Mouse (Mus musculus) central nervous system, embryonic 14 days (tissue): Measurements from ENCODE around the gene Rhebl1. TPM values are rescaled to one million over a fixed set of nuclear protein-coding genes. Genes with fewer than 3 reads are reported as not detected.

Experiments used
- polyA plus RNA-seq: library from polyadenylated mRNA; depleted of rRNA; stranded (reverse); fragments of >200 nt; gene quantifications from 2 replicates; pipeline ENCODE4 v1.2.3, GENCODE M21; 2012; rRNA removed

Rhebl1 gene
- polyA plus RNA-seq: 31.8 and 35.6 TPM in 2 replicates

GRCm38 (mm10) chr15:98893940-98894745 lies at the start of gene Rhebl1:
Gene Rhebl1 (minus strand): TSS chr15:98894540.

GRCm38 (mm10) chr15:98934217-98934839 lies 40.0 kb upstream of the Rhebl1 start, which contains the start of gene Tuba1b:
Gene Tuba1b (minus strand): TSS chr15:98934565.

GRCm38 (mm10) chr15:98917538-98918498 lies 23.5 kb upstream of the Rhebl1 start, which contains the start of gene Lmbr1l:
Gene Lmbr1l (minus strand): TSS chr15:98918231.

GRCm38 (mm10) chr15:98897928-98898800 lies 3.8 kb upstream of the Rhebl1 start, which contains the start of gene Dhh:
Gene Dhh (minus strand): TSS chr15:98898540.

GRCm38 (mm10) chr15:98871070-98871915 lies 23.0 kb downstream of the Rhebl1 start, which contains the start of gene Kmt2d:
Gene Kmt2d (minus strand): TSS chr15:98871204.

GRCm38 (mm10) chr15:98830736-98831683 lies 63.3 kb downstream of the Rhebl1 start, which contains the start of gene Prkag1:
Gene Prkag1 (minus strand): TSS chr15:98831521.

Other genes with a start within 250 kb of the Rhebl1 start
- gene Ddx23, start 231.6 kb downstream of the Rhebl1 start, polyA plus RNA-seq: 53.2 and 54.3 TPM in 2 replicates
- 13.4 and 16.2 TPM in 2 replicates for gene Rnd1, start 217.1 kb downstream of the Rhebl1 start, polyA plus RNA-seq
- 2.3 and 2.6 TPM in 2 replicates for gene Ccdc65, start 186.3 kb downstream of the Rhebl1 start, polyA plus RNA-seq
- gene Fkbp11, start 166.3 kb downstream of the Rhebl1 start, polyA plus RNA-seq: 6.5 and 15.6 TPM in 2 replicates
- 99.4 and 113 TPM in 2 replicates for gene Arf3, start 131.3 kb downstream of the Rhebl1 start, polyA plus RNA-seq
- 0.76 and 3.2 TPM in 2 replicates for gene Wnt10b, start 116.4 kb downstream of the Rhebl1 start, polyA plus RNA-seq
- gene Wnt1, start 104.7 kb downstream of the Rhebl1 start, polyA plus RNA-seq: 1.4 and 1.5 TPM in 2 replicates
- 1.6 and 1.8 TPM in 2 replicates for gene Ddn, start 85.0 kb downstream of the Rhebl1 start, polyA plus RNA-seq
- 82.9 and 88.6 TPM in 2 replicates for gene Prkag1, start 63.0 kb downstream of the Rhebl1 start, polyA plus RNA-seq
- 28.4 and 31.1 TPM in 2 replicates for gene Kmt2d, start 23.3 kb downstream of the Rhebl1 start, polyA plus RNA-seq
- gene Dhh, start 4.0 kb upstream of the Rhebl1 start, polyA plus RNA-seq: 0.82 and 1.7 TPM in 2 replicates
- 97.9 and 103 TPM in 2 replicates for gene Lmbr1l, start 23.7 kb upstream of the Rhebl1 start, polyA plus RNA-seq
- gene Tuba1b, start 40.0 kb upstream of the Rhebl1 start, polyA plus RNA-seq: 1,826 and 1,827 TPM in 2 replicates
- gene Gm49450, start 59.0 kb upstream of the Rhebl1 start, polyA plus RNA-seq: 31.7 and 40.2 TPM in 2 replicates
- 9,064 and 9,831 TPM in 2 replicates for gene Tuba1a, start 59.2 kb upstream of the Rhebl1 start, polyA plus RNA-seq
- 74.8 and 77.4 TPM in 2 replicates for gene Tuba1c, start 135.4 kb upstream of the Rhebl1 start, polyA plus RNA-seq
- gene Prph, start 160.6 kb upstream of the Rhebl1 start, polyA plus RNA-seq: 36.0 and 115 TPM in 2 replicates
- 23.7 and 25.3 TPM in 2 replicates for gene Troap, start 180.0 kb upstream of the Rhebl1 start, polyA plus RNA-seq
- 7.7 and 12.3 TPM in 2 replicates for gene C1ql4, start 193.3 kb upstream of the Rhebl1 start, polyA plus RNA-seq
- 0.86 and 0.96 TPM in 2 replicates for gene Dnajc22, start 198.6 kb upstream of the Rhebl1 start, polyA plus RNA-seq
- 48.2 and 52.8 TPM in 2 replicates for gene Spats2, start 231.4 kb upstream of the Rhebl1 start, polyA plus RNA-seq